Mouse (Mus musculus): Measurements from ENCODE around the gene Olfm3. TPM values are rescaled to one million over a fixed set of nuclear protein-coding genes. Genes with fewer than 3 reads are reported as not detected.

Gene Olfm3
- polyA plus RNA-seq, 1 experiment = not detected

DNA sequence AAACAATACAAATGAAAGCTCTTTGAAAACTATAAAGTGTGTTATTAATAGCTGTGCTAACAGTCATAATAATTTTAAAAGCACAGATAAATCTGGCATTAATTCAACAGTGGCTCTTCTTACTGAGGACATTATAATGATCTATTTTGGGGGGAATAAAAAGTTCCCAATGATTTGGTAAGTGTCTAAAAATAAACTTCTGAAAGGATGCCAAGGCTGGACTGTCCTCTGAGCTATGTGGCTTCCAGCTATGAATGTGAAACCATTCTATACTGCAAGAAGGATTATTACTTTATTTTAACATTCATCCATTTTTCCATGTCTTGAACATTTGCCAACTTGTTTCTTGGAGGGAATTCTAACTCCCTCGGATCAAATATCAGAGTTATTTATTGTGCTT lies 92.1 kb downstream of the Olfm3 start:
- TF ChIP-seq CTCF (IDR thresholded peaks at IDR 0.05; ENCODE audit: control insufficient read depth, insufficient read depth, low read length) = no peak
- no peak for TF ChIP-seq POLR2A (IDR thresholded peaks at IDR 0.05; ENCODE audit: borderline replicate concordance, control insufficient read depth, low read depth, low read length)
- Histone ChIP-seq H3K4me3 (replicated peaks; ENCODE audit: control insufficient read depth, low read depth, low read length) (no peak overlapping the region), H3K4me1 (ENCODE audit: control insufficient read depth, insufficient read depth, low read length) (no peaks in the 10 kb centered on the region), H3K27ac (ENCODE audit: control insufficient read depth, insufficient read depth, low read depth, low read length, poor library complexity) (no peak overlapping the region)
- WGBS = 63% methylated on average over 1 of the region's 1 CpGs

DNA sequence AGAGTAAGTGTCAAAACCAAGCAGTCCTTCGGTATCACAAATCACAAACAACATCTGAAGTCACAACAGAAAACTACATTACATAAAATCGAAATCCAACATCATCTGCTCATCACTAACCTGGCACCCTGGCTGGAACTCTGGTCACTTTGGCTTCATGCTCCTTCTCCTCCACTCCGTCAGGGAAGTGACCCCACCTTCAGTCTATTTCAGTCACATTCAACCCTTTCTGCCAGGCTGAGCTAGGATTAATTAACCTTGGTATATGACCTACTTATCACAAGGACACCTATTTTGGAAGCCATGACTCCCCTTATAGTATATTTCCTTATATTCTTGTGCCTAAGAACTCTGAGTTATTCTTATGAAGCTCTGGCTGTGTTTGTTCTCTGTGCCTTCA lies 123.7 kb downstream of the Olfm3 start:
- Histone ChIP-seq H3K27ac (ENCODE audit: control insufficient read depth, insufficient read depth, low read depth, low read length, poor library complexity) (no peak overlapping the region), H3K4me3 (replicated peaks; ENCODE audit: control insufficient read depth, low read depth, low read length) (no peak overlapping the region), H3K4me1 (ENCODE audit: control insufficient read depth, insufficient read depth, low read length) (no peaks in the 10 kb centered on the region)
- no peak for TF ChIP-seq CTCF (IDR thresholded peaks at IDR 0.05; ENCODE audit: control insufficient read depth, insufficient read depth, low read length)
- no peak for TF ChIP-seq POLR2A (IDR thresholded peaks at IDR 0.05; ENCODE audit: borderline replicate concordance, control insufficient read depth, low read depth, low read length)
- 75% methylated on average over 3 of the region's 3 CpGs for WGBS

- 75% methylated on average over 1 of the region's 1 CpGs for WGBS
- Histone ChIP-seq H3K4me1 (ENCODE audit: control insufficient read depth, insufficient read depth, low read length) (no peaks in the 10 kb centered on the region), H3K27ac (ENCODE audit: control insufficient read depth, insufficient read depth, low read depth, low read length, poor library complexity) (no peak overlapping the region), H3K4me3 (replicated peaks; ENCODE audit: control insufficient read depth, low read depth, low read length) (no peak overlapping the region)
- no peak for TF ChIP-seq CTCF (IDR thresholded peaks at IDR 0.05; ENCODE audit: control insufficient read depth, insufficient read depth, low read length)
- TF ChIP-seq POLR2A (IDR thresholded peaks at IDR 0.05; ENCODE audit: borderline replicate concordance, control insufficient read depth, low read depth, low read length) = no peak
These were observed 124.2 kb downstream of the Olfm3 start for GRCm38 (mm10) chr3:115028046-115028445.

GRCm38 (mm10) chr3:115028611-115029010 lies 124.7 kb downstream of the Olfm3 start:
- TF ChIP-seq CTCF (IDR thresholded peaks at IDR 0.05; ENCODE audit: control insufficient read depth, insufficient read depth, low read length) (no peak), POLR2A (IDR thresholded peaks at IDR 0.05; ENCODE audit: borderline replicate concordance, control insufficient read depth, low read depth, low read length) (no peak)
- H3K4me1 ChIP-seq (ENCODE audit: control insufficient read depth, insufficient read depth, low read length) = no peaks in the 10 kb centered on the region
- H3K27ac ChIP-seq (ENCODE audit: control insufficient read depth, insufficient read depth, low read depth, low read length, poor library complexity) = no peak overlapping the region
- 76% methylated on average over 1 of the region's 1 CpGs for WGBS
- no peak overlapping the region for H3K4me3 ChIP-seq (replicated peaks; ENCODE audit: control insufficient read depth, low read depth, low read length)

GRCm38 (mm10) chr3:115049060-115049459 lies 145.2 kb downstream of the Olfm3 start:
- no peak for TF ChIP-seq CTCF (IDR thresholded peaks at IDR 0.05; ENCODE audit: control insufficient read depth, insufficient read depth, low read length)
- TF ChIP-seq POLR2A (IDR thresholded peaks at IDR 0.05; ENCODE audit: borderline replicate concordance, control insufficient read depth, low read depth, low read length) = no peak
- 74% methylated on average over 5 of the region's 5 CpGs for WGBS
- Histone ChIP-seq H3K4me1 (ENCODE audit: control insufficient read depth, insufficient read depth, low read length) (no peaks in the 10 kb centered on the region), H3K27ac (ENCODE audit: control insufficient read depth, insufficient read depth, low read depth, low read length, poor library complexity) (no peak overlapping the region), H3K4me3 (replicated peaks; ENCODE audit: control insufficient read depth, low read depth, low read length) (no peak overlapping the region)

DNA sequence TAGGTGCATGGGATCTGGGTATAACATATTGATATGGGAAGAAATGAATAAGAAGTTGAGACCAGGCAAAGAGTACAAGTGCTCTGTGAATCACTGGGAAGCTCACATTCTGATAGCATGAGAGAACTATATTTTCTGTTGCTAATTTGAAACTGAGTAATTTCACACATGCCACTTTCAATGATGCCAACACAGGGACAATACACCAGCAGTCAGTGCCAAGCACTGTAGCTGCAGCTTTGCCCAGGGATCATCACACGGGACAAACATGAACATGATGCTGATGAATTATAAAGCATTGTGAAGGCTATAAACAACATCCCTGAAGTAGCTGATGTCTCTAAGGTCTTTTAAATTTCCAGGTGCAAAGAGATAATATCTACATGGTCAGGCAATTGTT lies 161.0 kb downstream of the Olfm3 start:
- no peak overlapping the region for H3K27ac ChIP-seq (ENCODE audit: control insufficient read depth, insufficient read depth, low read depth, low read length, poor library complexity)
- no peaks in the 10 kb centered on the region for H3K4me1 ChIP-seq (ENCODE audit: control insufficient read depth, insufficient read depth, low read length)
- WGBS = 69% methylated on average over 1 of the region's 1 CpGs
- TF ChIP-seq CTCF (IDR thresholded peaks at IDR 0.05; ENCODE audit: control insufficient read depth, insufficient read depth, low read length) (no peak), POLR2A (IDR thresholded peaks at IDR 0.05; ENCODE audit: borderline replicate concordance, control insufficient read depth, low read depth, low read length) (no peak)
- no peak overlapping the region for H3K4me3 ChIP-seq (replicated peaks; ENCODE audit: control insufficient read depth, low read depth, low read length)

- WGBS = 54% methylated on average over 12 of the region's 12 CpGs
- Histone ChIP-seq H3K27ac (ENCODE audit: control insufficient read depth, insufficient read depth, low read depth, low read length, poor library complexity) (no peak overlapping the region), H3K4me3 (replicated peaks; ENCODE audit: control insufficient read depth, low read depth, low read length) (no peak overlapping the region), H3K4me1 (ENCODE audit: control insufficient read depth, insufficient read depth, low read length) (no peaks in the 10 kb centered on the region)
- TF ChIP-seq CTCF (IDR thresholded peaks at IDR 0.05; ENCODE audit: control insufficient read depth, insufficient read depth, low read length) (no peak), POLR2A (IDR thresholded peaks at IDR 0.05; ENCODE audit: borderline replicate concordance, control insufficient read depth, low read depth, low read length) (no peak)
These were observed 176.7 kb downstream of the Olfm3 start for GRCm38 (mm10) chr3:115080428-115081181.

DNA sequence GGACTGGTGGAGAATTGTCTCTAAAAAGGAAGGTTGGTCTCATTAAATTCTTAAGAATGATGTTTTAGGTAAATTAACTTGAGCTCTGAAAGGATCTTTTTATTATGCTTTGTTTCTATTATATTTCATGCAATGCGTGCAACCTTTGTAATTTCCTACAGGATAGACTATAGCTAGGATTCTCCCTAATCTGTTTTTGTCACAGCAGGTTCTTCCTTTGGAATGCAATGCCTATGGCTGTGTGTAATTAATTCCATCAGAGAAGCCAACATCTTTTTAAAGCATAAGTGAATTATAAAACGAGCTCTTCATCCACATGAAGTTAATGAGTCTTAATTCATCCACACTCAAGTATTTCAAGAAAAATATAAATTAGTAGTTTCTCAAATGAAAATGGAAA lies 177.5 kb downstream of the Olfm3 start:
- WGBS = 64% methylated on average over 2 of the region's 2 CpGs
- H3K4me1 ChIP-seq (ENCODE audit: control insufficient read depth, insufficient read depth, low read length) = no peaks in the 10 kb centered on the region
- TF ChIP-seq CTCF (IDR thresholded peaks at IDR 0.05; ENCODE audit: control insufficient read depth, insufficient read depth, low read length) (no peak), POLR2A (IDR thresholded peaks at IDR 0.05; ENCODE audit: borderline replicate concordance, control insufficient read depth, low read depth, low read length) (no peak)
- no peak overlapping the region for H3K27ac ChIP-seq (ENCODE audit: control insufficient read depth, insufficient read depth, low read depth, low read length, poor library complexity)
- H3K4me3 ChIP-seq (replicated peaks; ENCODE audit: control insufficient read depth, low read depth, low read length) = no peak overlapping the region

- Histone ChIP-seq H3K27ac (ENCODE audit: control insufficient read depth, insufficient read depth, low read depth, low read length, poor library complexity) (no peak overlapping the region), H3K4me3 (replicated peaks; ENCODE audit: control insufficient read depth, low read depth, low read length) (no peak overlapping the region), H3K4me1 (ENCODE audit: control insufficient read depth, insufficient read depth, low read length) (no peaks in the 10 kb centered on the region)
- TF ChIP-seq POLR2A (IDR thresholded peaks at IDR 0.05; ENCODE audit: borderline replicate concordance, control insufficient read depth, low read depth, low read length) = no peak
- TF ChIP-seq CTCF (IDR thresholded peaks at IDR 0.05; ENCODE audit: control insufficient read depth, insufficient read depth, low read length) = no peak
These were observed 179.1 kb downstream of the Olfm3 start for GRCm38 (mm10) chr3:115082947-115083346.
